Mouse (Mus musculus) liver, embryonic 12.5 days (tissue): ENCODE measurements around the gene Slc16a4. TPM values are rescaled to one million over a fixed set of nuclear protein-coding genes. Genes with fewer than 3 reads are reported as not detected.

Experiments
- ATAC-seq: fragments of 200-750 bp; cut with Nextera tagmentation; 2 replicates; pipeline ENCODE4 v1.8.0; 2017; ENCODE audit warnings: moderate number of reproducible peaks, mild to moderate bottlenecking, moderate library complexity
- H3K27ac ChIP-seq: fragments of 300-500 bp; sonication (generic); 2 replicates; pipeline ENCODE4 v1.5.1; 2016; ENCODE audit warnings: mild to moderate bottlenecking
- H3K27me3 ChIP-seq: fragments of 300-500 bp; sonication (generic); replicated peaks from 2 replicates; pipeline ENCODE4 v1.6.1; 2016; ENCODE audit warnings: mild to moderate bottlenecking, moderate library complexity
- H3K36me3 ChIP-seq: fragments of 300-500 bp; sonication (generic); 2 replicates; pipeline ENCODE4 v1.6.1; 2016; ENCODE audit warnings: mild to moderate bottlenecking, moderate library complexity
- H3K4me1 ChIP-seq: fragments of 300-500 bp; sonication (generic); 2 replicates; pipeline ENCODE4 v1.6.1; 2016
- H3K4me2 ChIP-seq: fragments of 300-500 bp; sonication (generic); 2 replicates; pipeline ENCODE4 v1.6.1; 2016; ENCODE audit warnings: mild to moderate bottlenecking, moderate library complexity
- H3K4me3 ChIP-seq: fragments of 300-500 bp; sonication (generic); 2 replicates; pipeline ENCODE4 v1.5.1; 2016; ENCODE audit warnings: mild to moderate bottlenecking, moderate library complexity
- H3K9ac ChIP-seq: fragments of 300-500 bp; sonication (generic); 2 replicates; pipeline ENCODE4 v1.6.1; 2016; ENCODE audit warnings: mild to moderate bottlenecking, moderate library complexity
- H3K9me3 ChIP-seq: fragments of 300-500 bp; sonication (generic); replicated peaks from 2 replicates; pipeline ENCODE4 v1.6.1; 2016; ENCODE audit warnings: mild to moderate bottlenecking, moderate library complexity
- WGBS: fragments of 180-500 bp; shearing (Covaris S2); methylation state at CpG from one replicate; pipeline ENCODE4 v1.1.7; 2016; ENCODE audit not compliant: insufficient replicate concordance; 5-methylcytosine and 5-hydroxymethylcytosine counted together
- polyA plus RNA-seq: library from polyadenylated mRNA; unstranded; fragments of >200 nt; fragmentation: Nextera tagmentation; extraction: Ambion mirVana; gene quantifications from 2 replicates; pipeline ENCODE4 v1.2.1, GENCODE M21; 2016

Gene Slc16a4
- polyA plus RNA-seq, result 1.0 and 1.2 TPM in 2 replicates

DNA sequence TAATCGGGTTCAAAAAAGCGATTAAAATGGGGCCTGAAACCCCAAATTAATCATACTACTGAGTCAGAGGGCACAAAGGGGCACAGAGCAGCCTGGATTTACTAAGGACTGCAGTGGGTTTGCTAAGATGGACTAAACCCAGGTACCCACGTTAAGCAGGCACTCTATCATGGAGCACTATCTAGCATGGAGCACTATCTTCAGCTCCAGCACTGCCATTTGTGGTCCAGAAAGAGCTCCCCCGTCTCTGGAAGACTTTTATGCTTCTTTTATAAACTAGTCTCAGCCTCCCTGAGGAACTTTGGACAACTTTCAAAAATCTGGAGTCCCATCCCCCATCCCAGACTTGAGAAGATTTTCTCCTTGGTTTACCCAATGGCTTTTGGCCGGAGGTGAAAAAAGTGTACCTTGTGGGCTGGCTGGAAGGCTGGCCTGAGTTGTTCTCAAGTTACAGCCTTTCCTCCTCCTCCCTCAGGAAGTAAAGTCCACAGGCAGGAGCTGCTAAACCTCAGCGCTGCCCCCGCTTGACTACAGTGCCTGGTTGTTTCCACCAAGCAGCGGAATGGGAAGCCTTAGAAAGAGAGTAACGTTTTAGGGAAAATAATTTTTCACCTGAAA lies at the start of gene Slc16a4:
Gene Slc16a4, plus strand, starts transcription at position 467 of the 618 bp plus-strand sequence.
- H3K36me3 ChIP-seq, result no peaks in the 10 kb centered on the region
- H3K4me2 ChIP-seq, result no peak within 1 kb of the TSS
- WGBS, result 39% methylated on average over 9 of the region's 9 CpGs
- H3K4me1 ChIP-seq, result 0 out of 2 replicates have a peak, but pooled peaks cover 12% of the 10 kb centered on the region
- no peak within 1 kb of the TSS for H3K27ac ChIP-seq
- no peaks in the 10 kb centered on the region for H3K9me3 ChIP-seq
- no peaks in the 10 kb centered on the region for H3K27me3 ChIP-seq
- no peak within 1 kb of the TSS for H3K4me3 ChIP-seq
- no peak within 1 kb of the TSS for H3K9ac ChIP-seq
- no peak for ATAC-seq

DNA sequence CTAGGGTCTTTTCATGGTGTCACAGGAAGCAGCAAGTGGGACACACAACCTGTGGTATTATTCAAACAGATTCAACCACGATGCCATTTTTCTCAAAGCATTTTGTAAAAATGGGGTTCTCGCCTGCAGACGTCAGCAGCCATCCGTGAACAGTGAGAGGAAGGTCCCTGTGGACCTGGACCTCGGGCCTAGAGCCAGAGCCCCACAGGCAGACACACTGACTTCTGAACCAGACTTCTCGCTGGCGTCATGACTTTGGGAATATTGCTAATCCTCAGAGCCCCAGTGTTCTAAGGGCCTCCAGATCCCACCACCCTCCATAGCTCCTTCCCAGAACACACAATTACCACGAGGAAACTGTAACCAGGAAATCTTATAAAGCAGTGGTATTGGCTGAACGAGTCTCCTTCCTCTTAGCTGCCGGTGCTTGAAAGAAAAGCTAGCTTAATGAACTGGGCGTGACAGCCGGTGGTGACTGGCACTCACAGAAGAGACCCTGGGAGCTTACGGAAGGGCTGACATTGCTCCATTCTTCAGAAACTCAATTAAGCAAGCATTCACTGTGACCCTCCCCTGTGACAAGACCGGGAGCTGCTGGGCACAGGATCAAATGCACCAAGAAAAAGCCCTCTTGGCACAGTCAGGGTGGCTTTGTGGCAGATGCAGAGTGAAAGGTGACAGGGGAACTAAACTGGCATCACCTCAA lies 49.5 kb upstream of the Slc16a4 start:
- H3K9me3 ChIP-seq, result no peaks in the 10 kb centered on the region
- no peak overlapping the region for H3K4me3 ChIP-seq
- no peaks in the 10 kb centered on the region for H3K4me1 ChIP-seq
- H3K9ac ChIP-seq, result no peak overlapping the region
- no peaks in the 10 kb centered on the region for H3K36me3 ChIP-seq
- WGBS, result 46% methylated on average over 14 of the region's 14 CpGs
- no peak overlapping the region for H3K27ac ChIP-seq
- ATAC-seq, result no peak
- H3K27me3 ChIP-seq, result no peaks in the 10 kb centered on the region
- H3K4me2 ChIP-seq, result no peak overlapping the region

DNA sequence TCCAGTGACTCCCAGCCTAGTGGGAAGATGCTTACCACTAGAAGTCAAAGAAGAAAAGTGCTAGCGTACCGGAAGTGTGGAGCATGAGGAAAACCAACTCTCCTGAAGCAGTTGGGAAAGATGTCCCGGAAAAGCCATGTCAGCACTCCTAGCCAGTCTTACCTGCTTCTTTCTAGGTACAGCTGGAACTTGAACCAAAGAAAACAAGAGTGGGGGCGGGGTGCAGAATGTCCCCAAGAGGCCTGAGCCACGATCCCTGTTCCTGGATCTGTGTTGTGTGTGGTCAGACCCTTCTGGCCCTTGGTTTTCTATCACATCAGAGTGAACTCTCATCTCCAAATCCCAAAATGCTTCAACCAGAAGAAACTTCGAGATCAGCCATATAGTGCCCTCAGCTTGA lies 44.2 kb upstream of the Slc16a4 start:
- H3K27ac ChIP-seq, result no peak overlapping the region
- H3K4me1 ChIP-seq, result no peaks in the 10 kb centered on the region
- no peak overlapping the region for H3K9ac ChIP-seq
- 69% methylated on average over 6 of the region's 6 CpGs for WGBS
- H3K27me3 ChIP-seq, result no peaks in the 10 kb centered on the region
- no peak overlapping the region for H3K4me3 ChIP-seq
- no peaks in the 10 kb centered on the region for H3K9me3 ChIP-seq
- H3K36me3 ChIP-seq, result no peaks in the 10 kb centered on the region
- no peak for ATAC-seq
- no peak overlapping the region for H3K4me2 ChIP-seq

DNA sequence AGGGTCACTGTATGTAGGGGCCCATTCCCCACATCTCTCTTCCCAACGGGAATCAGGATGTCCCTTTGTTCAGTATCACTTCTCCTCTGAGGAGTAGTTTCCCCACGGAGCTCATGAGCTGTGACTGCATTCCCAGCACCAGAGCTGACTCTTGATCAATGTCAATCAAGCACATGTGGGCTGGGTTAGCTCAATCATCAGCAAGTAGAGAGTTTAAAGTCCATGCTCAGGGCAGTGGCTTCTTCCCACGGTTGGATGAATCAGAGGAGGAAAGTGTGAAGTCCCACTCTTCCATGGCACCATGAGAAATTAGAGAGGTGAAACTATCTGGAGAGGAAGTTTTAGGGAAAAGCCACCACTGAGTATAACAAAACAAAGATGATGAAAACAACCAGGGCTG lies 42.0 kb upstream of the Slc16a4 start:
- no peak for ATAC-seq
- WGBS, result 29% methylated on average over 3 of the region's 3 CpGs
- Histone ChIP-seq H3K9me3 (no peaks in the 10 kb centered on the region), H3K4me2 (no peak overlapping the region), H3K9ac (no peak overlapping the region), H3K4me1 (no peaks in the 10 kb centered on the region), H3K4me3 (no peak overlapping the region), H3K27me3 (no peaks in the 10 kb centered on the region), H3K36me3 (no peaks in the 10 kb centered on the region), H3K27ac (no peak overlapping the region)

DNA sequence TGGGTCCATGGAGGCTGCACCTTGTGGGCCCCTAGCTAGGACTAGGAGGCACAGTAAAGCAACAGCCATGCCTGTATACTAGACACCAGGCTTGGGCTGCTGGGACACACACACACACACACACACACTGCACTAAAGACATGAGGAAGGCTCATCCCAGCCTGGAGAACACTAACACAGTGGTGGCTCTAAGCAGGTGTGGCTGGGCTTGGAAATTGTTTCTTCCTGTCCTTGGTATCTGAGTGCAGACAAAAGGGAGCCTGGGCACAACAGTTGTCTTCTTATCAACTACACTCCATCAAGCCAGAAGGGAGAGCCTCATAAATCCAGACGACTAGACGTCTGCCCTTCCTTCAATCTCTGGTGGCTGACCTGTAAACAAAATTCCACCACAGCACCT lies 40.7 kb upstream of the Slc16a4 start:
- H3K4me1 ChIP-seq, result no peaks in the 10 kb centered on the region
- H3K9me3 ChIP-seq, result no peaks in the 10 kb centered on the region
- WGBS, result 15% methylated on average over 2 of the region's 2 CpGs
- H3K9ac ChIP-seq, result no peak overlapping the region
- no peaks in the 10 kb centered on the region for H3K27me3 ChIP-seq
- H3K36me3 ChIP-seq, result no peaks in the 10 kb centered on the region
- no peak for ATAC-seq
- H3K4me2 ChIP-seq, result no peak overlapping the region
- no peak overlapping the region for H3K4me3 ChIP-seq
- H3K27ac ChIP-seq, result no peak overlapping the region

DNA sequence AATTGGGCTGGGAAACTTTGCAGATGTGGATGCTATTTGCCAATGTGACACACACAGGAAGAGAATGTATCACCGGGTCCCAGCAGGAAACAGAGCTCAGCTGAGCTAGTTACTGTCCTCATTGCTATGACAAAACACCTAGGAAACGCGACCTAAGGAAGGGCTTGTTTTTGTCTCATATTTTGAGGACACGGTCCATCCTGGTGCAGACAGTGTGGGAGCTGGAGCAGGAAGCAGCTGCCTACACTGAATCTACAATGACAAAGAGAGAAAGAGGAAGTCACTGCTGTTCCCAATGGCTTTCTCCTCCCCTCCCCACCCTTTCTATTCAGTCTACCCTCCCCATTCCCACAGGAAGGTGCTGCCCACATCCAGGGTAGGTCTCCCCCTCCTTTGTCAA lies 39.0 kb upstream of the Slc16a4 start:
- WGBS, result 11% methylated on average over 4 of the region's 4 CpGs
- Histone ChIP-seq H3K4me2 (no peak overlapping the region), H3K4me1 (no peaks in the 10 kb centered on the region), H3K9ac (no peak overlapping the region), H3K27ac (no peak overlapping the region), H3K4me3 (no peak overlapping the region), H3K27me3 (no peaks in the 10 kb centered on the region), H3K36me3 (no peaks in the 10 kb centered on the region), H3K9me3 (no peaks in the 10 kb centered on the region)
- no peak for ATAC-seq

DNA sequence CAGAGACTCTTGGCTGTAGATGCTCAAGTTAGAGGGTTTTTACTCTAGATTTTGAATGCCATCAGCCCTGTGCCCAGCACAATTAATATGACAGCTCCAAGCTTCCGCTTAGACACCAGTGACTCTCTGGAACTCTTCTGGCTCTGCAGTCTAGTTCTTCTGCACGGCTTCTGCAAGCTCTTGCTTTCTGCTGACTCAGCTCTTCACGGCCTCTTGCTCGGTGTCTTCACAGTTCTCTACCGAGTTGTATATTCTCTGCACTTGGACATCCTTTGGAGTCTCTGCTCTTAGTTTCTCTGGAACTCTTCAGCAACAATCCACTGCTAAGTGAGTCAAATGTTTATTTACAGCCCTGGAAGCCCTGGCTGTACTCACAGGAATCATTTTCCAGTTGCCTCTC lies 37.1 kb upstream of the Slc16a4 start:
- Histone ChIP-seq H3K36me3 (no peaks in the 10 kb centered on the region), H3K9me3 (no peaks in the 10 kb centered on the region), H3K4me3 (no peak overlapping the region), H3K4me1 (no peaks in the 10 kb centered on the region), H3K4me2 (no peak overlapping the region), H3K9ac (no peak overlapping the region), H3K27ac (no peak overlapping the region), H3K27me3 (no peaks in the 10 kb centered on the region)
- ATAC-seq, result no peak
- 55% methylated on average over 5 of the region's 5 CpGs for WGBS

DNA sequence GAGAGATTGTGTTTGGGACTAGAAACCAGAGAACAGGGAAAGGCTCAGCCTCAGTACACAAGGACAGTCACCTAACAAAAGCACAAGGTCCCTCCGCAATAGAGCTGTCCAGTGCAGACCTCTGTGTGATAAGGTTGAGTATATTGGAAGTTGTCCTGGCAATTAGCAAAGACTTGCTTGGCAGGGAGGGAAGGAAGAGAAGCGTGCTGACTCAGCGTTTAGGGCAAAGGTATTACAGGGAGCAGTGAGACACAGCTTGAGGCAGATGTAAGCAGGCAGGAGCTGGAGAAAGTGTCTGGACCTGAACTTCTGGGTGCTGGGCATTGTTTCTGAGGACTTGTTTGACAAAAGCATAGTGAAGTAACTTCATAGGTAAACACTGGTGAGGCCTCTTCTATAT lies 35.0 kb upstream of the Slc16a4 start:
- Histone ChIP-seq H3K9ac (no peak overlapping the region), H3K27me3 (no peaks in the 10 kb centered on the region), H3K36me3 (no peaks in the 10 kb centered on the region), H3K4me1 (no peaks in the 10 kb centered on the region), H3K4me3 (no peak overlapping the region), H3K27ac (no peak overlapping the region), H3K4me2 (no peak overlapping the region), H3K9me3 (no peaks in the 10 kb centered on the region)
- whole genome bisulfite sequencing, result 77% methylated on average over 3 of the region's 3 CpGs
- ATAC-seq, result no peak

DNA sequence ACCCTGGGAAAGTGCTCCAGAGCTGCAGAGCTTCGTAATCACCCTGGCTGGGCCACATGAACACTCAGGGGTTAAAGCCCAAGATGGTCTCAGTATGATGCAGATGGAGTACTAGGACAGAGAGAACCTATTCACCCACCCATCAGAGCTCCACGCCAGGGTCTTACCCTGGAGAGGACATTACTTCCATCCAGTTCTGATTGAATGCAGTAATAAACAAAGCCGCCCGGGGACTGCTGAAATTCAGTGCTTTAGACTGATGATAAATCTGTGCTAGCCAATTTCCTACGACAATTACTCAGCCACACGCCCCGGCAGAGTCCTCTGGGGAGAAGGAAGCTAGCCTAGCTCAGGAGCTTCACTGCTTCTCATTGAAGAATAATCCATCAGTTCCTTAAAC lies 34.3 kb upstream of the Slc16a4 start:
- ATAC-seq, result no peak
- H3K4me2 ChIP-seq, result no peak overlapping the region
- no peaks in the 10 kb centered on the region for H3K27me3 ChIP-seq
- 57% methylated on average over 7 of the region's 7 CpGs for WGBS
- H3K27ac ChIP-seq, result no peak overlapping the region
- no peaks in the 10 kb centered on the region for H3K36me3 ChIP-seq
- no peaks in the 10 kb centered on the region for H3K9me3 ChIP-seq
- no peak overlapping the region for H3K4me3 ChIP-seq
- no peaks in the 10 kb centered on the region for H3K4me1 ChIP-seq
- no peak overlapping the region for H3K9ac ChIP-seq

DNA sequence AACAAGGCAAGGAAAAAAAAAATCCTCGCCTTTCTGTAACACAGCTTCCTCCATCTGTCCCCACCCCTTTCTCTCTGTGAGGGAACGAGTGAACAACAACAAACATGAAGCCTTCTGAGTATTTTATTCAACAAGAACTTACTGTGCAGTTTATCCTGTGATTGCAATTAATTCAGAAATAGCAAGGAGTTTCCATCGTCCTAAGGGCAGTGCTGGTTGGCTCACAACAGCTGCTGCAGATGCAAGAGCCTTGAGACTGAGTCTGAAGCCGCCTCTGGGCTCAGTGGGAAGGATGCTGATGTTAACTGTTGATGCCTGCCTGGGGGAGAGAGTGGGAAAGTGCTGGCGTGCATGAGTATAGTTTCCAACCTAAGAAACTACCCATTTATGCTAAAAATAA lies 33.1 kb upstream of the Slc16a4 start:
- H3K4me2 ChIP-seq, result no peak overlapping the region
- no peaks in the 10 kb centered on the region for H3K9me3 ChIP-seq
- 48% methylated on average over 5 of the region's 5 CpGs for WGBS
- H3K4me3 ChIP-seq, result no peak overlapping the region
- H3K9ac ChIP-seq, result no peak overlapping the region
- no peaks in the 10 kb centered on the region for H3K27me3 ChIP-seq
- no peak for ATAC-seq
- H3K36me3 ChIP-seq, result no peaks in the 10 kb centered on the region
- no peak overlapping the region for H3K27ac ChIP-seq
- H3K4me1 ChIP-seq, result no peaks in the 10 kb centered on the region

DNA sequence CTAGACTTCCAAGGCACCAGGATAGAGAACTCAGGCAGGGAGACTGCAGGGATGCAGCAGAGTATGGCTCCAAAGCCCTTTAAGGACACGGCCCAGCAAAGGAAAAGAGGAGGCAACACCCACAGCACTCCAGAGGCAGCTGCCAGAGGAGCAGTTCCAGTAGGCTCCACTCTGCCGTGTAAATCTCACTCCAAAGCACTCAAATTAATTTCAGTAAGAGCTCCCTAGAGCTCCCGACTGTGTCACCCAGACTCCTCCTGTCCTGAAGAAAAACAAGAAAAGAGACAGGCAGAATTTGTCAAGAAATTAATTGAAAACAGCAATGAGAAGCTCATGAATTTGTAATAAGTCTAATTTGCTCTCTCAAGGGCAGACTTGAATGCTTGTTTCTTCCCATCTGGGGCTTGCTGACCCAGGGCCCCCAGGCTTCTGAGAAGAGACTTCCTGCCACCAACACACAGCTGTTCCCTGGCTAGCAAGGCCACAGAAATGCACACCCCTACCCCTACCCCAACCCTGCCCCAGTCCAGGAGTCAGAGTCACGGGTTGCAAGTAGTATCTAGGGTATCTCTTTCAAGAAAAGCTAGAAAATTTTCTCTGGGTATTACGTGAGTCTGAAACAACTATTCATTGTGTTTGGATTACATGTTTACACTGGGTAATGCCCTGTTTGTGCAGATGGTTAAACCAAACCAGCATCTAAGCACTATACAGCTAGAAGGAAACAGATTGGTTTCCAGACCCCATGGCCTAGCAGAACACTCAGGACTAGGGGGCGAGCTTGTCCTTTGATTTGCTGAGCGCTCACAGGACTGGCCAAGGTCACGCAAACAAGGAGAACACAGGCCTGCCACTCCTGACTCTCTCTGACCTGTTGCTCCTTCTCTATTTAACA lies 29.8 kb upstream of the Slc16a4 start:
- no peak overlapping the region for H3K27ac ChIP-seq
- no peaks in the 10 kb centered on the region for H3K36me3 ChIP-seq
- no peak overlapping the region for H3K4me2 ChIP-seq
- no peaks in the 10 kb centered on the region for H3K27me3 ChIP-seq
- H3K4me1 ChIP-seq, result no peaks in the 10 kb centered on the region
- 50% methylated on average over 8 of the region's 8 CpGs for WGBS
- H3K9ac ChIP-seq, result no peak overlapping the region
- no peak for ATAC-seq
- no peak overlapping the region for H3K4me3 ChIP-seq
- no peaks in the 10 kb centered on the region for H3K9me3 ChIP-seq

DNA sequence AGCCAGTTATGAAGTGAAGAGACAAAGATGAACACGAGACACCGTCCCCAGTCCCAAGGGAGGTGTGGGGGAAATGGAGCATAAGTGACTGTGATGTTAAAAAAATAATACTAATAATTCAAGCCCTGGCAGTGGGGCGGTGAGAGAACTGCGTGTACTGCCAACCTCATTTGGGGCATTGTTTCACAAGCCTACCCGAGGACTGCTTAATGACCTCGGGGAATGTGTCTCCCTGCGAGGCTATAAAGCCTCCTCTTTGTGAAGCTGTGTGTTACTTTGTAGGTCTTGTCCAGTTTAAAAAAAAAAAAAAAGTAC lies 29.2 kb upstream of the Slc16a4 start:
- no peak for ATAC-seq
- no peak overlapping the region for H3K27ac ChIP-seq

More for the DNA sequence above, 29.2 kb upstream of the Slc16a4 start:
- no peaks in the 10 kb centered on the region for H3K36me3 ChIP-seq
- H3K9ac ChIP-seq, result no peak overlapping the region
- no peaks in the 10 kb centered on the region for H3K27me3 ChIP-seq
- no peak overlapping the region for H3K4me2 ChIP-seq
- 70% methylated on average over 7 of the region's 7 CpGs for WGBS
- no peak overlapping the region for H3K4me3 ChIP-seq
- H3K4me1 ChIP-seq, result no peaks in the 10 kb centered on the region
- H3K9me3 ChIP-seq, result no peaks in the 10 kb centered on the region
